Mouse (Mus musculus): ENCODE results near the gene C1qtnf12.

Gene C1qtnf12

GRCm38 (mm10) chr4:155962167-155962971 lies at the start of gene C1qtnf12:
TSS of gene C1qtnf12 (plus strand) at chr4:155962318.
- peak; percentile 65 to 91 for DNase-seq (ENCODE audit: inconsistent age in 2 of 2, low spot score in 1 of 2)

GRCm38 (mm10) chr4:155932031-155932430 lies 30.1 kb upstream of the C1qtnf12 start:
- no peak for DNase-seq (ENCODE audit: inconsistent age in 2 of 2, low spot score in 1 of 2)

- DNase-seq (ENCODE audit: inconsistent age in 2 of 2, low spot score in 1 of 2): peak in 1 of 2 experiments; percentile 33
These were observed 19.1 kb upstream of the C1qtnf12 start for GRCm38 (mm10) chr4:155943049-155943452.

- DNase-seq (ENCODE audit: inconsistent age in 2 of 2, low spot score in 1 of 2): peak; percentile 98 to 100
These were observed 18.4 kb upstream of the C1qtnf12 start, which contains the start of gene Ube2j2 for GRCm38 (mm10) chr4:155943534-155944249. TSS of gene Ube2j2 (plus strand) at chr4:155943831.

- DNase-seq (ENCODE audit: inconsistent age in 2 of 2, low spot score in 1 of 2): peak in 1 of 2 experiments; percentile 39
These were observed 17.8 kb upstream of the C1qtnf12 start for GRCm38 (mm10) chr4:155944271-155944670.

GRCm38 (mm10) chr4:155947094-155947493 lies 15.0 kb upstream of the C1qtnf12 start:
- DNase-seq (ENCODE audit: inconsistent age in 2 of 2, low spot score in 1 of 2): no peak

GRCm38 (mm10) chr4:155955491-155955890 lies 6.6 kb upstream of the C1qtnf12 start:
- DNase-seq (ENCODE audit: inconsistent age in 2 of 2, low spot score in 1 of 2): no peak

GRCm38 (mm10) chr4:155959275-155959674 lies 2.8 kb upstream of the C1qtnf12 start:
- peak; percentile 74 to 89 for DNase-seq (ENCODE audit: inconsistent age in 2 of 2, low spot score in 1 of 2)

- DNase-seq (ENCODE audit: inconsistent age in 2 of 2, low spot score in 1 of 2): peak in 1 of 2 experiments; percentile 47
These were observed 988 bp downstream of the C1qtnf12 start for GRCm38 (mm10) chr4:155963106-155963505.

GRCm38 (mm10) chr4:155964396-155964795 lies 2.3 kb downstream of the C1qtnf12 start:
- DNase-seq (ENCODE audit: inconsistent age in 2 of 2, low spot score in 1 of 2): no peak

- DNase-seq (ENCODE audit: inconsistent age in 2 of 2, low spot score in 1 of 2): no peak
These were observed 7.0 kb downstream of the C1qtnf12 start for GRCm38 (mm10) chr4:155969043-155969653.

- no peak for DNase-seq (ENCODE audit: inconsistent age in 2 of 2, low spot score in 1 of 2)
These were observed 8.2 kb downstream of the C1qtnf12 start for GRCm38 (mm10) chr4:155970286-155970685.

- DNase-seq (ENCODE audit: inconsistent age in 2 of 2, low spot score in 1 of 2): no peak
These were observed 10.5 kb downstream of the C1qtnf12 start for GRCm38 (mm10) chr4:155972651-155973050.

- DNase-seq (ENCODE audit: inconsistent age in 2 of 2, low spot score in 1 of 2): no peak
These were observed 11.1 kb downstream of the C1qtnf12 start for GRCm38 (mm10) chr4:155973239-155973638.

GRCm38 (mm10) chr4:155981436-155982082 lies 19.4 kb downstream of the C1qtnf12 start:
- DNase-seq (ENCODE audit: inconsistent age in 2 of 2, low spot score in 1 of 2): no peak

- no peak for DNase-seq (ENCODE audit: inconsistent age in 2 of 2, low spot score in 1 of 2)
These were observed 21.7 kb downstream of the C1qtnf12 start for GRCm38 (mm10) chr4:155983788-155984187.

GRCm38 (mm10) chr4:155991211-155991907 lies 29.2 kb downstream of the C1qtnf12 start:
- no peak for DNase-seq (ENCODE audit: inconsistent age in 2 of 2, low spot score in 1 of 2)

GRCm38 (mm10) chr4:155991908-155992230 lies 29.8 kb downstream of the C1qtnf12 start:
- DNase-seq (ENCODE audit: inconsistent age in 2 of 2, low spot score in 1 of 2): no peak

- DNase-seq (ENCODE audit: inconsistent age in 2 of 2, low spot score in 1 of 2): peak; percentile 91 to 96
These were observed 30.3 kb downstream of the C1qtnf12 start, which contains the start of the genes B3galt6 and Sdf4 for GRCm38 (mm10) chr4:155992241-155992905. TSS of gene B3galt6 (minus strand) at chr4:155992649. TSS of gene Sdf4 (plus strand) at chr4:155992872.
